Mouse (Mus musculus) lung, embryonic 15.5 days (tissue): ENCODE measurements around the gene Tssk3. TPM values are rescaled to one million over a fixed set of nuclear protein-coding genes. Genes with fewer than 3 reads are reported as not detected.

ENCODE experiments used
- polyA plus RNA-seq: library from polyadenylated mRNA; unstranded; fragments of >200 nt; fragmentation: Nextera tagmentation; extraction: Ambion mirVana; gene quantifications from 2 replicates; pipeline ENCODE4 v1.2.1, GENCODE M21; 2015

The Tssk3 gene
- polyA plus RNA-seq, 1 experiment from 2014 or later = not detected

Other genes starting within 250 kb of the Tssk3 start
- 5.2 and 6.8 TPM in 2 replicates for gene C77080, start 229.6 kb downstream of the Tssk3 start, polyA plus RNA-seq
- 0.54 and 0.71 TPM in 2 replicates for gene Sync, start 203.4 kb downstream of the Tssk3 start, polyA plus RNA-seq
- gene Rbbp4, start 155.7 kb downstream of the Tssk3 start, polyA plus RNA-seq = 418 and 423 TPM in 2 replicates
- 44.0 and 44.5 TPM in 2 replicates for gene Zbtb8os, start 155.3 kb downstream of the Tssk3 start, polyA plus RNA-seq
- gene Zbtb8a, start 112.9 kb downstream of the Tssk3 start, polyA plus RNA-seq = 19.3 and 21.6 TPM in 2 replicates
- 2.2 and 3.1 TPM in 2 replicates for gene Zbtb8b, start 50.2 kb downstream of the Tssk3 start, polyA plus RNA-seq
- 23.1 and 24.2 TPM in 2 replicates for gene Bsdc1, start 29.4 kb downstream of the Tssk3 start, polyA plus RNA-seq
- gene Fam229a, start 168 bp upstream of the Tssk3 start, polyA plus RNA-seq = not detected in 2 replicates
- 748 and 767 TPM in 2 replicates for gene Marcksl1, start 22.6 kb upstream of the Tssk3 start, polyA plus RNA-seq
- gene Hdac1, start 51.7 kb upstream of the Tssk3 start, polyA plus RNA-seq = 251 and 260 TPM in 2 replicates
- gene Lck, start 82.6 kb upstream of the Tssk3 start, polyA plus RNA-seq = 8.3 and 24.9 TPM in 2 replicates
- gene Fam167b, start 87.5 kb upstream of the Tssk3 start, polyA plus RNA-seq = 3.2 and 4.2 TPM in 2 replicates
- gene Eif3i, start 109.6 kb upstream of the Tssk3 start, polyA plus RNA-seq = 259 and 262 TPM in 2 replicates
- gene Tmem234, start 109.6 kb upstream of the Tssk3 start, polyA plus RNA-seq = 187 and 191 TPM in 2 replicates
- gene Dcdc2b, start 123.2 kb upstream of the Tssk3 start, polyA plus RNA-seq = 1.5 and 2.1 TPM in 2 replicates
- 29.8 and 30.6 TPM in 2 replicates for gene Iqcc, start 128.1 kb upstream of the Tssk3 start, polyA plus RNA-seq
- 51.4 and 59.5 TPM in 2 replicates for gene Ccdc28b, start 132.9 kb upstream of the Tssk3 start, polyA plus RNA-seq
- gene Txlna, start 150.0 kb upstream of the Tssk3 start, polyA plus RNA-seq = 83.2 and 86.8 TPM in 2 replicates
- gene Kpna6, start 181.7 kb upstream of the Tssk3 start, polyA plus RNA-seq = 16.4 and 16.5 TPM in 2 replicates
- 12.6 and 13.6 TPM in 2 replicates for gene Tmem39b, start 205.8 kb upstream of the Tssk3 start, polyA plus RNA-seq